Mouse (Mus musculus): Measurements from ENCODE around the gene Nf2.

Nf2 gene

DNA sequence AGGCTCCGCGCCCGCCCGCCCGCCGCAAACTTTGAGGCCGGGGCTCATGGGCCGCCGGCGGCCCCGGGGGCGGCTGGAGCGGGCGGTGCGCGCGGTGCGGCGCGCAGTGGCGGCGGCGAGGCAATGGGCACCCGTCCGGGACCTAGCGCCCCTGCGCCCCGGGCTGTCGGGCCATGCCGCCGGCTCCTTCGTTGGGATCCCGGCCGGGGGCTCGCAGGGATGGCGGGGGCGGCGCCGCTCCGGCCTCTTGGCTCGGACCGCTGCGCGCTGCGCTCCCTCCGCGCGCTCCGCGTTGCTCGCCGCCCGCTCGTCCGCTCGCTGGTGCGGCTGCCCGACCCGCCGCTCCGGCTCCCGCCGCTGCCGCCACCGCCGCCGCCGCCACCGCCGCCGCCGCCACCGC is 102.6 kb downstream of the Nf2 start, which contains the start of gene Cabp7:
Gene Cabp7, minus strand, starts transcription at position 46 of the 400 bp plus-strand sequence.
- in situ Hi-C loops (cut with MboI, MseI), result no loop called here

DNA sequence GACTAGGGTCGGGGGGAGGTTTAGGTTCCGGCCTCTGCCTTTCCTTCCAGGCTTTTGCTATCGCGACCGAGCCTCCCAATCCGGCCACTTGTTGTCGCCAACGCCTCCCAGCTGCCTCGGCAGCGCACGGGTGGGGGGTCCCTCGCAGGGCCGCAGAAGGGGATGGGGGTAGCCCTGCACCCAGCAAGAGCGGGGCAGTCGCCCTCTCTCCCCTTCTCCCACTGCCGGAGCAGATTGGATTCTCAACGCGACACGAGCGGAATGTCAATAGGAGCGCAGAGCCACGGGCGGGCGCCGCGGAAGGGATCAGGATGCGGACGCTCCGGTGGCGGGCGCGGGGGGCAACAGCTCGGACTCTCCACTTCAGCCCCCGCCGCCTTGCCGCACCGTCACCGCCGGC is 103.4 kb downstream of the Nf2 start:
- in situ Hi-C loops (cut with MboI, MseI), result no loop called here

DNA sequence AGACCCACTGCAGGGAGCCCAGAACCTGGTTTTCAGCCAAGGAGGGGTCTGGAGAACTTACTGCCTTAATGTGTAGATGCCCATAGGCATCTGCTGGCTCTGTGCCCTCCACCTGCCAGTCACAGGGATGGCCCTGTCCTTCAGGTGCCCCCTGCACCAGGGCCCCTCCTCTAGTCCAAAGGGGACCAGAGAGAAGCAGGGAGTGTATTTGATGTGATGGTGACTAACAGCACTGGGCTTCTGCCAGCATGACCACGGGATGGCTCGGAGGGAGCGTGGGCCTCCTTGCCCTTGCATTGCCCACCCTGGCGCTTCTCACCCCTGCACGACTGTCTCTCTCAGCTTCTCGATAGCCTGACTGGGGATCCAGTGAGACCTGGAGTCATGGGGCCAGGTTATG is 104.6 kb downstream of the Nf2 start:
- in situ Hi-C loops (cut with MboI, MseI), result no loop called here

DNA sequence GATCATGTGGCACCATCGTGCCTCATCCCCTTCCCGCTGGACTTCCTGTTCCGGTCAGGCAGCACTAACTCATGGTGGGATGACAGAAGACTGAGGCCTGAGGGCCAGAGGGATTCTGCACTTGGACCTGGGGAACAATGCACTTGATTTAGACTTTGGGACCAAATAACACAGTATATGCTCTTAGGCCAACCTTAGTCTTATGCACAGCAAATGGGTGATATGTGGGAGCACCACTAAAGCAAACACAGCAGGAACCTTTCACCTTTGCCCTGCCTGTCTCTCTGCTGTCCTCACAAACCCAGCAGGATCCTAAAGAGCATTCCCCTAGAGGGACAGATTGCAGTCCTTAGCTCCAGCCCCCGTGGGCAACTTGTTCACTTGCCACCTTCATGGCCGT is 108.6 kb downstream of the Nf2 start:
- in situ Hi-C loops (cut with MboI, MseI), result no loop called here

DNA sequence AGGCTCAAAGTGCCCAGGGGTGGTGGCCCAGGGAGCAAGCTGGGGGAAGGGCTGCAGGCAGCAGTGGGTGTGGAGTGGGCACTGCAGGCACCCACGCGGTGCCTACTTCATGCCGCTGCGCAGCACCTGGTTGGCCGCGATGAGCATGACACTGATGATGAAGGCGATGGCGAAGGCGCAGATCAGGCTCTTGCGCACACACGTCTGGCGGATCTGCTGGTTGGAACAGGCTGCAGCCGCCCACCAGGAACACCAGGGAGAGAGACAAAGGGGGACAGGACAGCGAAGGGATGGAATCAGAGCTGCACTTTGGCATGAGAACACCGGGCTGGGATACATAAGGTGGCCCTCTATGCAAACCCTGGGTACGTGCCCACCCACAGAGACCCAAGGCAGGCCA is 110.6 kb downstream of the Nf2 start:
- in situ Hi-C loops (cut with MboI, MseI), result no loop called here

DNA sequence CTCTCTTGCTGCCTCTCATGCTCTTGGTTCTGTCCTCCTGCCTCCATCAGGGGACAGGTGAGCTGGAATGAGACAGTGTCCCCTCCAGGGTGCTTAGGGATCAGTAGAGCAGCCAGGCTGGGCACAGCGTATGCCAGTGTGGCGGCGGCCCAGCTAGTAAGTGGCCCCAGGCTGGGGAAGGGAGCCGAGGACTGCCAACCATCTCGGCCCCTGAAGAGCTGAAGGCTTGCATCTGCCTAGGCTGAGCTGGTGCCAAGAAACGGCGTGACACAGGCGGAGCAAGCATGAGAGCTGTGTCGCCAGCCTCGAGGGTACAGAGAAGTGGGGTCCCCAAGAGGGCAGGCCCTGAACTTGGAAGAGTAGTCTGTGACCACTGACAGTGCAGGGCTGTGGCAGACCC is 111.7 kb downstream of the Nf2 start:
- in situ Hi-C loops (cut with MboI, MseI), result no loop called here

DNA sequence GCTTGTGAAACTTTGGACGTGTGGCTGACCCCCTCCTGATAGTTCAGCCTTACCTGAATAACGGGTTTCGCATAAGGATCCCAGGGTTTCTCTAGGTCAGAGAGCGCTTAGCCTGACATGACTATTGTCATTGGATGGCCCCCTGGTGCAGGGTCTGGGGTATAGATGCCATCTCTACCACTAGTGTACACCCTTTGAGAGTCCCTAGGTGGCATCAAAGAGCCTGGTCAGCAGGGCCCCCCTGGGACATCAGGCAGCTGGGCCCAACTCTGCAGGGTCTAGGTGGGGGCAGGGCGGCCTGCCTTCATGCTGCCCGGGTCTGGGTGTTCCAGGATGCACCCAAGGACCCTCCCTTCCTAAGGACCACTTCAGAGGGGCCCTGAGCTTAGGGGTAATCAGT is 113.0 kb downstream of the Nf2 start:
- in situ Hi-C loops (cut with MboI, MseI), result no loop called here

DNA sequence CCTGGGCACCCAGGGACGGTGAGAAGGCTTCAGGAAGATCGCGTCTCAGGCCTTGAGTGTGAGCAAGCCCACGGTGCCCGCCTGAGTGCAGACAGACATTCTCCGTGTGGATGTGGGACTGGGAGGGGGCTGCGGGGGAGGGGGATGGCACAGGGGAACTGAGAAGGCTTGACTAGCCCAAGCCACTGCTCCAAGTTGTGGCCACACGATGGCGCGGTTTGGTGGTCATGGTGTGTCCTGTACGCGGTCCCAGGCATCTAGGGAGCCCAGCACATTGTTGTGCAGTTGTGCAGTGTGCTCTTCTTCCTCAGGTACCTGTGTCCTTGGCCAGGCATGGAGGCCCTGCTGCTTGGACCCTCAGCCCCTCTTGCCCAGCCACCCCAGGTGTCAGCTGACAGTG is 115.2 kb downstream of the Nf2 start:
- in situ Hi-C loops (cut with MboI, MseI), result no loop called here

DNA sequence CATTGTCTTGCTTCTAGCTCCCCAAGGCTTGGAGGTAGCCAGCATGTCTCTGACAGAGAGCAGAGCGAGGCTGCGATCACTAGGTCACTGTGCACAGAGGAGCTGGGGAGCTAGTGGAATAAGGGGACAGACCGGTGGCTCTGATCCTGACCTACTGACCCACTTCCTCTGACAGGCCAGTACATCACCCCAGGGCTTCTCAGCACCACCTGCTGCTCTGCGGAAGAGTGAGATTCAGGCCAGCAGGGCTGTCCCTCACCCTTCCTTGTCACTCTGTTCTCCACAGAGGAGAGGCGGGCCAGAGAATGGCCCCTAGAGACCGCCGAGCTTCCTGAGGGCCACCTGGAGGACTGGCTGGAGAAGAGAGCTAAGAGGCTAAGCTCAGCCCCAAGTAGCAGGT is 117.6 kb downstream of the Nf2 start:
- in situ Hi-C loops (cut with MboI, MseI), result no loop called here

DNA sequence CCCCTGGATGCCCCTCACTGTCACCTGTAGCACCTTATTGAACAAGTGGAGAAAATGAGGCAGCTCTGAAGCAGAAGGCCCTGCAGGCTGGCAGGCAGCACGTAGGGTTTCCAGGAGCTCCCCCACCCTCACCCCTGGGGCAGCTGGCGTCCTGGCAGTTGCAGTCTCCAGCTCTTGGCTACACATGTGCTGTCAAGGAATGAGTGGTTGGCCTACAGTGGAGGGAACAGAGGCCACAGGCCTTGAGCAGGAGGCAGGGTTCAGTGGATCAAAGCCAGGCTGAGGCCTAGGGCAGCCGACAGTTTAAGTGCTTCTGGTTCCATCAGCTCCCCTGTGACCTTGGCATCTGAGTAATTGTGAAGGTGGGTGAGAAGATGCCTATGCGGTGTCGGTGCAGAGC is 118.4 kb downstream of the Nf2 start:
- in situ Hi-C loops (cut with MboI, MseI), result no loop called here

DNA sequence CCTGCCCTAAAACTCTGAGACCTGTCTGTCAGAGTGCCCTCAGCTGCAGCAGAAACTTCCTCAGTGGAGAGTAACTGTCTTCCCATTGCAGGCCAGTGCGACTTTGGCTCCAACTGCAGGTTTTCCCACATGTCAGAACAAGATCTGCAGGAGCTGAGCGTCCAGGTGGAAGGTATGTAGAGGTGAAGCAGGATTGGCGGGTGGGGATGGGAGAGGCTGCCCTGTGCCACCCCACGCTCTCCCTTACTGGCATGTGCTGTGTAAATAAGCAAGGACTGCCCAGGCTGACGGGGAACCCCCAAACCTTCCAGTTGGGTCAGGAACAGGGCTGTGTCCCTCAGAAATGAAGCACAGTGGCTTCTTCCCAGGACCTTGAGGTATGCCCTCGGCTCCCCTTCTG is 119.2 kb downstream of the Nf2 start:
- in situ Hi-C loops (cut with MboI, MseI), result no loop called here

DNA sequence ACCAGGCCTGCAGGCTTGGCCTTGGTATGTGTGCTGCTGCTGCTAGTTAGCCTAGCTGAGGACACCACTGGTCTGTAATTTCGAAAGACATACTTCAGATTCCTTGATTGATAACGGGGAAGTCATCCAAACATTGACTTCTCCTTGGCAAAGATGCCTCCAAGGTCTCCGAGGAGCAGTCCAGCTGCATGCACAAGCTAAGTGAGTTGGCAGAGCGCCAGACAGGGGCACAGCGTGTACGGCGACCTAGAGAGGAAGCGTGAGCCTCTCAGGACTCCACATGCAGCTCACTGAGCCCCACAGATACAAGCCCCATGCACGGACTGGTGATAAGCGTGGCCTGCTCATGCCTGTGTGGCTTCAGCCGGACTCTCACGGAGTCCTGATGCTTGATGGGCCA is 119.7 kb downstream of the Nf2 start:
- in situ Hi-C loops (cut with MboI, MseI), result no loop called here

DNA sequence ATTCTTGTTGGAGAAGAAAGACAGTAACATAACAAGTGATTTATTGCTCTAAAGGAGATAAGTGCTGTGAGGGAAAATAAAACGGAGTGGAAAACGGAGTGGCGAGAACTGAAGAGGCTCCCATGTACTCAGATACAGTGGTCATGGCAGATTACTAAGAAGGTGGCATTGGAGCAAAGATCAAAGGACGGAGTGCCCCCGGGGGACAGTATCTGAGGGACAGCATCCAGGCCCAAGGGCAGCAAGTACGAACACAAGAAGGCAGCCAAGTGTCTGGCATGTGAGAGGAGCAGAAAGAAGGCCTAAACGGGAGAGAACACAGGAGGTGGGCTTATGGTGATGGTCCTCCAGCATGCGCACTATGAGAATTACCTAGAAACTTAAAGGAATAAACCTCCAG is 127.6 kb downstream of the Nf2 start:
- in situ Hi-C loops (cut with MboI, MseI), result no loop called here

DNA sequence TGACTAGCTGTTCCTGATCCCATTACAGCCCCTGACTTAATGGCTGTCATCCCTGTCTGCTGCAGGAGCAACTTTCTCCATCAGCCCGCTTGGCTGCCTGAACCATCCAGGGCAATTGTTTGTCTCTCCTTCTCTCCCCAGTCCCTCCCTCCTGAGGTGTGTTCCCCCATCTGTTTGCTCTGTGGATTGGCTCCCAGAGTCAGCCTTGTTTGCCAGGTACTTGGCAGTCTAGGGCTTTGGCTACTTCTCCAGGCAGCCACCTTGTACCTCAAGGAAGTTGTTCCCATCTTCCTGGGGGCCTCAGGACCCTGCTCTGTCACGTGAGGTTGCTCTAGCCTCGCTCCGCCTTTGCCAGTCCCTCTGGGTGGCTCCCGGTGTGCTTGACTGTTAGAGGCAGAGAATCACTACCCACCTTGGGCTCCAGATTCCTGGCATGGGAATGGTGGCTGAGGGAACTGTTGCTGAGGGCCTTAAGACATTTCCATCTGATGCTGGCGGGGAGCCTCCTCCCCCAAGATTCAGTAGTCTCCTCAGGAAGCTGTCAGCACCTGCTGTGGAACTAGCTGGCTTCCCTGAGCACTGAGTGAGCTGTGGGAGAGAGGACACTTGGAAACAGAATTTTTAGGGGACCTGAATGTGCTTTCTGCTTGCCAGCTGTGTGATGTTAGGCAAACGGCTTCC is 128.3 kb downstream of the Nf2 start:
- in situ Hi-C loops (cut with MboI, MseI), result no loop called here

DNA sequence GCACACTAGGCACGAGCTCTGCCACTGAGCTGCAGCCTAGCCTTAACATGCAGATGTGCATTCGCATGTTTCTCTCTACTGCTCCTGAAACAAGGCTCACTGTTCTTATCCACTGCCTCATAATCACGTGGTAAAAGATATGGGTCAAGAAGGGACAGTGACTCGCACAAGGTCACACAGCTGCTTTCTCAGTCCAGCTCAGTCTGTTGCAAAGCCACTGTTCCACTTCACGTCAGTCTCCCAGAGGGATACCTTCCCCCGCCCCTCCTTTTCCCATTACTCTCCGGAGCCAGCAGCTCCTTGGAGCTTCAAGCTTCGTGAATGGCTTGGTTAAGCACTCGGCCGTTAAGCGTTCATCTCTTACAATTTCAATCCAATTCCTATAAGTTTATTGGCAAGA is 128.9 kb downstream of the Nf2 start:
- in situ Hi-C loops (cut with MboI, MseI), result no loop called here

DNA sequence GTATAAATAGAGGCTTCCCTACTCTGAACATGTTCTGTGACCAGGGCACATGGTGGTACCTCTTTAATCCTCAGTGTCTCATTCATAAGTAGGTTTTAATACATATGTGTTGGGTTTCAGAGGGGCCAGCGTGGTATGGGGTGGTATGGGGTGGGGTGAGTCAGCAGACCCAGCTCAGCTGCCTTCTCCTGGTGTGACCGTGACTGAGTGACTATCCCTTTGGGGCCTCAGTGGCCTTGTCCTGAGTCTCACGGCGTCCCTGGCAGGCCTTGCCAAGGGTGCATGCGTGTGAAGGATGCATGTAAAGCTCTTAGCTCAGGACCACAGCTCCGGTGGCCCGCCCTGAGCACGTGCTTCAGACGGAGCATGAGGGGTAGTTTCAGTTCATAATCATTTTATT is 129.4 kb downstream of the Nf2 start:
- in situ Hi-C loops (cut with MboI, MseI), result no loop called here

DNA sequence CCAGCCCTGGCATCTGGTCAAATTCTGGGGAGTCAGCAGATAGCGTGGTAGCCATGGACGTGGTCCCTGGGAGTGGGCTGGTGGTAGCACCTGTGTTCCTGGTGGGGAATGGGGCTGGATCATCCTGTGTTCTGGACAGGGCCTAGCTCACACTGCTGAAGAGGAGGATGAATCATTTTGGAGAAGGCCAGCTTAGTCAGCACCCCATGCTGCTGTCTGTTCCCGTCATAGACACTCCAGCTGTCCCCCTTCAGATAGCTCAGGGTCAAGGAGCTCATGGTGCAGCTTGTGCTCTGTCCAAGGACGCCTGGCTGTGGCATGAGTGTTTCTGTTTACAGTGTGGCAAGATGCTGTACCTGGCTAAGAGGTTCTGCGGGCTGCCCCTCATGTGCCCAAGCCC is 130.8 kb downstream of the Nf2 start:
- in situ Hi-C loops (cut with MboI, MseI), result no loop called here

DNA sequence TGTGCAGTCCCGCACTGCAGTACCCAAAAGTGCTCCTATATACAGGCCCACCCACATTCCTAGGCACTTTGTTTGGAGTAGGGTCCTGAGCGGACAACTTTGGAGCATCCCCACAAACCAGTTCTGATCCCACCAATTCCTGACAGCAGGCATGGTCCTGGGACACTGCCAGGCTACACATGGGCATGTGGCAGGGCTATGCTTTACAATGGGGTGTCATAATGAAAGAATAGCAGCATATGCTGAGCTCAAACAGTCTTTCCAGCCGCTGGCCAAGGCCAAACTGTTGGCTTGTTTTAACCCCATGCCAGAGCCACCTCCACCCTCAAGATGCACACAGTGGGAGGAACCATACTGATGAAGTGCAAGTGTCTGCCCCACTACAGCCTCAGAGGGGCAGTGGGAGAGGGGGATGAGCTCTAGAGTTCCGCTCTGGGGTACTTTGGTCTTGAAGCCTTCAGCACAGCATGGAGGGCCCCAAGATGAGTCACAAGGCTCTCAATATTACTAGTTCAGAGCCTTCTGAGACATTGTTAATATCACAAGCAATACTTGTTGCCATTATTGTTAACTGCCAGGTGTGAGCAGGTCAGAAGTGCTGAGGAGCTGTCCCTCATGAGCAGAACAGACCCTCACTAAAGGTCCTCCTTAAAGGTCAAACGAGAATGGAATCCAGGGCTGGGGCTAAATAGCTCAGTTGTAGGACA is 132.7 kb downstream of the Nf2 start:
- in situ Hi-C loops (cut with MboI, MseI), result no loop called here
